Mouse (Mus musculus): ENCODE results near the gene Rnf227.
A peak's percentile ranks its signal among the peaks of the same experiment; 100 is the strongest.

GRCm38 (mm10) chr11:69368356-69369214 is 28.3 kb downstream of the Rnf227 start:
- TF ChIP-seq CTCF (IDR thresholded peaks at IDR 0.05; ENCODE audit: borderline replicate concordance, extremely low read depth, insufficient read depth, insufficient read length) (no peak), POLR2A (IDR thresholded peaks at IDR 0.05; ENCODE audit: borderline replicate concordance, extremely low read depth, insufficient read depth, insufficient read length, poor library complexity, severe bottlenecking) (0 out of 2 replicates have a peak, but pooled peaks have one; percentile 33)
